Mouse (Mus musculus): Measurements from ENCODE around the gene Ankrd54. TPM values are rescaled to one million over a fixed set of nuclear protein-coding genes. Genes with fewer than 3 reads are reported as not detected.
"Not testable (repeated sequence)": the region's sequence is repeated elsewhere in the genome, so short reads cannot be mapped to it uniquely, and the experiment has no call there.

The Ankrd54 gene
- total RNA-seq, 2 experiments from 2014 or later = 23.9 to 26.5 TPM

- no peak for DNase-seq (ENCODE audit: low spot score in 2 of 2)
These were observed 43.8 kb downstream of the Ankrd54 start for GRCm38 (mm10) chr15:79018886-79019285.

GRCm38 (mm10) chr15:79018191-79018590 is 44.5 kb downstream of the Ankrd54 start:
- DNase-seq (ENCODE audit: low spot score in 2 of 2) = no peak

GRCm38 (mm10) chr15:79013382-79013781 is 49.3 kb downstream of the Ankrd54 start:
- DNase-seq (ENCODE audit: low spot score in 2 of 2) = no peak

GRCm38 (mm10) chr15:79011550-79011949 is 51.1 kb downstream of the Ankrd54 start:
- DNase-seq (ENCODE audit: low spot score in 2 of 2) = no peak

- no peak for DNase-seq (ENCODE audit: low spot score in 2 of 2)
These were observed 53.0 kb downstream of the Ankrd54 start for GRCm38 (mm10) chr15:79009734-79010133.

GRCm38 (mm10) chr15:79007836-79008235 is 54.9 kb downstream of the Ankrd54 start:
- not testable (repeated sequence) for DNase-seq (ENCODE audit: low spot score in 2 of 2)

- no peak for DNase-seq (ENCODE audit: low spot score in 2 of 2)
These were observed 55.6 kb downstream of the Ankrd54 start for GRCm38 (mm10) chr15:79007059-79007458.

GRCm38 (mm10) chr15:79006638-79007037 is 56.1 kb downstream of the Ankrd54 start:
- DNase-seq (ENCODE audit: low spot score in 2 of 2) = no peak

- DNase-seq (ENCODE audit: low spot score in 2 of 2) = no peak
These were observed 57.1 kb downstream of the Ankrd54 start for GRCm38 (mm10) chr15:79005581-79005980.

Other genes starting within 250 kb of the Ankrd54 start
- 10 to 100 TPM; 36.2 to 53.1 TPM for gene Cdc42ep1, start 220.3 kb downstream of the Ankrd54 start, total RNA-seq (2021)
- gene Lgals2, start 207.4 kb downstream of the Ankrd54 start, total RNA-seq (2021) = under 1 TPM in 1 of 2 experiments, not detected in 1; 0.54 TPM
- gene Gga1, start 185.7 kb downstream of the Ankrd54 start, total RNA-seq (2021) = 10 to 100 TPM; 55.2 to 57.2 TPM
- gene Gm49510, start 163.2 kb downstream of the Ankrd54 start, total RNA-seq (2021) = not detected
- gene Sh3bp1, start 163.1 kb downstream of the Ankrd54 start, total RNA-seq (2021) = 1 to 10 TPM; 4.1 to 6.5 TPM
- gene Pdxp, start 149.0 kb downstream of the Ankrd54 start, total RNA-seq (2021) = 1 to 10 TPM; 3.1 to 5.4 TPM
- gene Lgals1, start 136.2 kb downstream of the Ankrd54 start, total RNA-seq (2021) = 100 to 1,000 TPM; 300 to 824 TPM
- gene Nol12, start 128.0 kb downstream of the Ankrd54 start, total RNA-seq (2021) = 10 to 100 TPM; 41.2 to 47.0 TPM
- gene Triobp, start 115.2 kb downstream of the Ankrd54 start, total RNA-seq (2021) = 100 to 1,000 TPM in 1 of 2 experiments, 10 to 100 TPM in 1; 97.1 to 105 TPM
- 100 to 1,000 TPM in 1 of 2 experiments, 10 to 100 TPM in 1; 86.2 to 101 TPM for gene H1f0, start 34.4 kb downstream of the Ankrd54 start, total RNA-seq (2021)
- gene Galr3, start 21.0 kb downstream of the Ankrd54 start, total RNA-seq (2021) = under 1 TPM in 1 of 2 experiments, not detected in 1; 0.27 TPM
- gene Eif3l, start 12.3 kb upstream of the Ankrd54 start, total RNA-seq (2021) = 100 to 1,000 TPM; 136 to 139 TPM
- gene Micall1, start 46.0 kb upstream of the Ankrd54 start, total RNA-seq (2021) = 10 to 100 TPM; 39.0 to 45.5 TPM
- gene Polr2f, start 78.1 kb upstream of the Ankrd54 start, total RNA-seq (2021) = 100 to 1,000 TPM; 137 to 150 TPM
- gene 1700088E04Rik, start 78.4 kb upstream of the Ankrd54 start, total RNA-seq (2021) = 1 to 10 TPM; 7.2 to 8.2 TPM
- gene Sox10, start 102.3 kb upstream of the Ankrd54 start, total RNA-seq (2021) = 1 to 10 TPM in 1 of 2 experiments, under 1 TPM in 1; 0.76 to 2.4 TPM
- 10 to 100 TPM; 15.7 to 18.4 TPM for gene Pick1, start 166.3 kb upstream of the Ankrd54 start, total RNA-seq (2021)
- gene Gm49486, start 166.5 kb upstream of the Ankrd54 start, total RNA-seq (2021) = under 1 TPM in 1 of 2 experiments, not detected in 1; 0.29 TPM
- gene Slc16a8, start 191.9 kb upstream of the Ankrd54 start, total RNA-seq (2021) = not detected
- under 1 TPM; 0.13 to 0.93 TPM for gene Baiap2l2, start 222.6 kb upstream of the Ankrd54 start, total RNA-seq (2021)